9 mouse cellular contexts compared by ENCODE assay signal in the genomic region with DNA sequence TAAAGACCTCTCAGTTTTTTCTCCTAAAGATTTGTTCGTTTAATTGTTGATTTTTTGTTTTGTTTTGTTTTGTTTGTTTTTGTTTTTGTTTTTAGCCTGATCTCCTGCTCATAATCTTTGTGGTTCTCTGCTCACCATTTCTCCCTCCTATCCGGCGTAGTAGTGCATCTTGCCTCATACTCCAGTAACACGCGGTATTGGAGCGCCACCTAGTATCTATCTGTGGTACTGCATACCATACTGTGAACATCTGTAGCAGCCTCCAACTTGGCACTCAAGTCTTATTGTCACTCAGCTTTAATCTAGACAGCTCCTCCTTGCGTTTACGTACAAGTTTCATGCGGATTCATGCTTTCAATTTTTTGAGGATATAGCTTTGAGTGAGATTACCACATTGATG. TPM values are rescaled to one million over a fixed set of nuclear protein-coding genes. Genes with fewer than 3 reads are reported as not detected.
A peak's percentile ranks its signal among the peaks of the same experiment; 100 is the strongest.
DNase-seq lines count a peak whose midpoint lies in the region; ATAC-seq and TF ChIP-seq lines count a peak whose summit lies in the region.
"Had no signal": no experiment of that assay in that cellular context is flagged by ENCODE, and none has a peak within 500 bp of the region (broad histone marks: within the 10 kb centered on the region; RNA-seq: fewer than 3 reads in every experiment).

No protein-coding gene starts in this region.

- ATAC-seq in G1E (ENCODE audit: extremely low read depth, insufficient number of reproducible peaks, low FRiP score, poor library complexity, severe bottlenecking) = no peak
- ATAC-seq in forebrain, embryonic 13.5 days = peak; percentile 92
- peak; percentile 83 to 87; a peak in 3 of 4 replicates for ATAC-seq in hematopoietic stem cell, adult 5-6 weeks (replicated peaks in 1 of 2; ENCODE audit: insufficient read depth in 1 of 2, low FRiP score in 2 of 2, low TSS enrichment in 1 of 2, low read depth in 1 of 2, poor library complexity in 2 of 2, severe bottlenecking in 2 of 2)
- ATAC-seq in lung, postnatal 0 days = peak; percentile 64

- TF ChIP-seq EP300 in lung, postnatal 0 days (IDR thresholded peaks at IDR 0.05) = no peak

- peak; percentile 61; the same call in 1 of the 2 replicates for TF ChIP-seq CTCF in G1E (IDR thresholded peaks at IDR 0.05; ENCODE audit: low read depth, low read length)
- TF ChIP-seq CTCF in lung, postnatal 0 days (IDR thresholded peaks at IDR 0.05) = peak; percentile 90

- no peak overlapping the region for H3K4me2 ChIP-seq in forebrain, embryonic 13.5 days
- H3K4me2 ChIP-seq in lung, postnatal 0 days (replicated peaks; ENCODE audit: low read depth, low read length) = no peak overlapping the region
- H3K4me2 ChIP-seq: limb, embryonic 13.5 days had no signal

- H3K9me3 ChIP-seq in G1E (replicated peaks) = no peaks in the 10 kb centered on the region
- no peaks in the 10 kb centered on the region for H3K9me3 ChIP-seq in forebrain, embryonic 13.5 days (replicated peaks)
- no peaks in the 10 kb centered on the region for H3K9me3 ChIP-seq in lung, postnatal 0 days (ENCODE audit: low read length)
- H3K9me3 ChIP-seq: limb, embryonic 13.5 days had no signal

- H3K9ac ChIP-seq in forebrain, embryonic 13.5 days = no peak overlapping the region
- no peak overlapping the region for H3K9ac ChIP-seq in lung, postnatal 0 days (replicated peaks; ENCODE audit: low read depth)
- H3K9ac ChIP-seq: limb, embryonic 13.5 days had no signal

- no peaks in the 10 kb centered on the region for H3K4me1 ChIP-seq in G1E (ENCODE audit: insufficient read depth, low read depth, low read length)
- H3K4me1 ChIP-seq in forebrain, embryonic 13.5 days = no peaks in the 10 kb centered on the region
- H3K4me1 ChIP-seq in lung, postnatal 0 days (ENCODE audit: insufficient read depth, low read depth, low read length) = no peaks in the 10 kb centered on the region
- H3K4me1 ChIP-seq: limb, embryonic 13.5 days had no signal

- DNase-seq in G1E (ENCODE audit: low spot score) = peak; percentile 1
- DNase-seq in c-Kit-positive CD71-negative TER-119-negative erythroid progenitor cells, embryonic 14.5 days (ENCODE audit: low read depth) = peak; percentile 30
- peak; percentile 33 to 72 for DNase-seq in layer of hippocampus, adult 8-10 months (ENCODE audit: low spot score in 2 of 2)
- DNase-seq in lung, postnatal 0 days (ENCODE audit: low spot score) = peak; percentile 74
- DNase-seq in ovary, postnatal 36 days (ENCODE audit: low spot score) = peak; percentile 16
- DNase-seq in thymus, postnatal 4 days = peak; percentile 65

- 12% methylated on average over 9 of the region's 9 CpGs for WGBS in forebrain, embryonic 13.5 days
- 12% methylated on average over 9 of the region's 9 CpGs for WGBS in lung, postnatal 0 days

- H3K4me3 ChIP-seq in G1E (ENCODE audit: low read depth, low read length) = no peak overlapping the region
- H3K4me3 ChIP-seq in forebrain, embryonic 13.5 days = no peak overlapping the region
- H3K4me3 ChIP-seq in lung, postnatal 0 days (ENCODE audit: low read depth, low read length) = no peak overlapping the region
- H3K4me3 ChIP-seq: limb, embryonic 13.5 days had no signal

- H3K27me3 ChIP-seq in G1E (ENCODE audit: insufficient read depth, low read length) = no peaks in the 10 kb centered on the region
- no peaks in the 10 kb centered on the region for H3K27me3 ChIP-seq in forebrain, embryonic 13.5 days
- no peaks in the 10 kb centered on the region for H3K27me3 ChIP-seq in lung, postnatal 0 days (replicated peaks; ENCODE audit: insufficient read depth, low read length)
- H3K27me3 ChIP-seq: limb, embryonic 13.5 days had no signal

- H3K27ac ChIP-seq in forebrain, embryonic 13.5 days = no peak overlapping the region
- no peak overlapping the region for H3K27ac ChIP-seq in lung, postnatal 0 days (ENCODE audit: low read length)
- H3K27ac ChIP-seq: limb, embryonic 13.5 days had no signal

- H3K36me3 ChIP-seq in G1E (replicated peaks) = no peaks in the 10 kb centered on the region
- no peaks in the 10 kb centered on the region for H3K36me3 ChIP-seq in forebrain, embryonic 13.5 days (ENCODE audit: poor library complexity, severe bottlenecking)
- no peaks in the 10 kb centered on the region for H3K36me3 ChIP-seq in lung, postnatal 0 days (ENCODE audit: insufficient read depth, low read length)
- H3K36me3 ChIP-seq: limb, embryonic 13.5 days had no signal

RNA-seq across cellular contexts. Expression of a gene that starts 37.4 kb away (rescaled TPM):
- not detected in 2 replicates for total RNA-seq in G1E (2014; fragmentation: Nextera tagmentation)
- 0.05 and 0.12 TPM in 2 replicates for total RNA-seq in G1E (2017)
- not detected in 2 replicates for polyA plus RNA-seq in G1E (2012)
- 0.76 and 0.79 TPM in 2 replicates for polyA plus RNA-seq in forebrain, embryonic 13.5 days (2015; fragmentation: Nextera tagmentation; extraction: Ambion mirVana)
- 15.0 and 17.6 TPM in 2 replicates for total RNA-seq in hematopoietic stem cell, adult 5-6 weeks (2017)
- total RNA-seq in layer of hippocampus, adult 8-10 months (2022) = 1 to 10 TPM in 3 of 4 experiments, under 1 TPM in 1; 0.71 to 2.3 (median 1.3) TPM
- 2.1 and 2.5 TPM in 2 replicates for polyA plus RNA-seq in lung, postnatal 0 days (2015; fragmentation: Nextera tagmentation; extraction: Ambion mirVana)

RNA-seq across cellular contexts. Expression of a gene that starts 40.0 kb away (rescaled TPM):
- total RNA-seq in G1E (2014; fragmentation: Nextera tagmentation) (83.9 and 105 TPM in 2 replicates), G1E (2017) (81.0 and 104 TPM in 2 replicates)
- polyA plus RNA-seq in G1E (2012) = 37.6 and 69.7 TPM in 2 replicates
- polyA plus RNA-seq in forebrain, embryonic 13.5 days (2015; fragmentation: Nextera tagmentation; extraction: Ambion mirVana) = 59.8 and 68.3 TPM in 2 replicates
- total RNA-seq in hematopoietic stem cell, adult 5-6 weeks (2017) = 94.9 and 176 TPM in 2 replicates
- 100 to 1,000 TPM in 3 of 4 experiments, 10 to 100 TPM in 1; 98.4 to 112 (median 107) TPM for total RNA-seq in layer of hippocampus, adult 8-10 months (2022)
- 13.8 and 14.3 TPM in 2 replicates for polyA plus RNA-seq in lung, postnatal 0 days (2015; fragmentation: Nextera tagmentation; extraction: Ambion mirVana)

Comparison
In these comparisons a context has a peak if more than half of its experiments do, and no peak if none do; other contexts are left out.
1. DNase-seq: peak in every context shown above with its lines; median percentile 74 in lung, postnatal 0 days; 65 in thymus, postnatal 4 days; 52 in layer of hippocampus, adult 8-10 months; 30 in c-Kit-positive CD71-negative TER-119-negative erythroid progenitor cells, embryonic 14.5 days; 16 in ovary, postnatal 36 days; 1 in G1E.